Mouse (Mus musculus) lung, postnatal 4 days (tissue): ENCODE results near the gene Pld2.

Source experiments
- DNase-seq, 2 experiments: peaks; one replicate each; pipeline ENCODE4 v3.0.0; 2021

The Pld2 gene

GRCm38 (mm10) chr11:70579710-70580357 is 40.0 kb downstream of the Pld2 start:
- no peak for DNase-seq

- DNase-seq = no peak
These were observed 40.5 kb downstream of the Pld2 start for GRCm38 (mm10) chr11:70580358-70580720.

- DNase-seq = no peak
These were observed 41.1 kb downstream of the Pld2 start for GRCm38 (mm10) chr11:70580921-70581320.

GRCm38 (mm10) chr11:70582196-70582595 is 42.3 kb downstream of the Pld2 start:
- no peak for DNase-seq

- DNase-seq = no peak
These were observed 43.3 kb downstream of the Pld2 start for GRCm38 (mm10) chr11:70583022-70583714.

- DNase-seq = no peak
These were observed 43.9 kb downstream of the Pld2 start for GRCm38 (mm10) chr11:70583775-70584174.

- DNase-seq = peak; percentile 63 to 80
These were observed 45.6 kb downstream of the Pld2 start for GRCm38 (mm10) chr11:70585457-70585856.

GRCm38 (mm10) chr11:70586261-70586660 is 46.4 kb downstream of the Pld2 start:
- no peak for DNase-seq

GRCm38 (mm10) chr11:70586954-70587353 is 47.1 kb downstream of the Pld2 start:
- no peak for DNase-seq

- DNase-seq = no peak
These were observed 51.9 kb downstream of the Pld2 start for GRCm38 (mm10) chr11:70591733-70592132.

- peak; percentile 61 to 64 for DNase-seq
These were observed 54.6 kb downstream of the Pld2 start for GRCm38 (mm10) chr11:70594253-70594989.

- DNase-seq = no peak
These were observed 55.8 kb downstream of the Pld2 start for GRCm38 (mm10) chr11:70595638-70596037.

- DNase-seq = no peak
These were observed 56.2 kb downstream of the Pld2 start for GRCm38 (mm10) chr11:70596094-70596493.

GRCm38 (mm10) chr11:70597301-70597700 is 57.4 kb downstream of the Pld2 start:
- DNase-seq = no peak

- DNase-seq = no peak
These were observed 58.6 kb downstream of the Pld2 start for GRCm38 (mm10) chr11:70598451-70598953.

GRCm38 (mm10) chr11:70605024-70605566 is 65.2 kb downstream of the Pld2 start:
- DNase-seq = peak; percentile 75 to 83

GRCm38 (mm10) chr11:70606717-70607116 is 66.9 kb downstream of the Pld2 start:
- DNase-seq = no peak

GRCm38 (mm10) chr11:70607611-70608010 is 67.7 kb downstream of the Pld2 start:
- no peak for DNase-seq
